Comparison of ENCODE assay signal across 7 mouse cellular contexts in genomic region chr1:191185761-191186385, GRCm38 (mm10). TPM values are rescaled to one million over a fixed set of nuclear protein-coding genes. Genes with fewer than 3 reads are reported as not detected.
DNase-seq lines count a peak whose midpoint lies in the region; ATAC-seq and TF ChIP-seq lines count a peak whose summit lies in the region.

No protein-coding gene starts in this region.

- DNase-seq in R1 (ENCODE audit: low read depth, low spot score) (peak; percentile 34), adipocyte (ENCODE audit: low spot score) (no peak)
- no peak for DNase-seq in hindbrain, embryonic 14.5 days (ENCODE audit: low spot score)
- DNase-seq in lung, adult 18-20 months, result peak; percentile 32 to 40
- DNase-seq in splenic B cell, adult 2 months (ENCODE audit: low read depth, low spot score), result peak; percentile 55
- no peak for DNase-seq in cerebellum, adult 9-11 months

- WGBS in hindbrain, embryonic 14.5 days, result under 1% methylated on average over 16 of the region's 16 CpGs

- H3K4me2 ChIP-seq in hindbrain, embryonic 14.5 days (replicated peaks), result peak overlapping the region; percentile 87

- TF ChIP-seq POLR2A in embryonic fibroblast, embryonic 13.5 days (IDR thresholded peaks at IDR 0.05; ENCODE audit: low read depth, low read length), result no peak

- peak overlapping the region; percentile 3; the same call in 1 of the 2 replicates for H3K4me3 ChIP-seq in embryonic fibroblast, embryonic 13.5 days (ENCODE audit: insufficient read depth, low read length)
- peak overlapping the region; percentile 48; the same call in 1 of the 2 replicates for H3K4me3 ChIP-seq in hindbrain, embryonic 14.5 days (replicated peaks; ENCODE audit: low read length)

- H3K27me3 ChIP-seq in hindbrain, embryonic 14.5 days (ENCODE audit: control insufficient read depth, insufficient read depth, low read length), result peaks cover 90% of the 10 kb centered on the region
- no peaks in the 10 kb centered on the region for H3K27me3 ChIP-seq in splenic B cell, adult 2 months (ENCODE audit: control insufficient read depth, insufficient read depth, low read length, poor library complexity, severe bottlenecking)

- H3K9me3 ChIP-seq in hindbrain, embryonic 14.5 days (ENCODE audit: control insufficient read depth, low read length), result no peaks in the 10 kb centered on the region

- no peaks in the 10 kb centered on the region for H3K36me3 ChIP-seq in hindbrain, embryonic 14.5 days (replicated peaks; ENCODE audit: control insufficient read depth, insufficient read depth)
- no peaks in the 10 kb centered on the region for H3K36me3 ChIP-seq in splenic B cell, adult 2 months (ENCODE audit: control insufficient read depth, insufficient read depth, low read length, poor library complexity, severe bottlenecking)

- TF ChIP-seq CTCF in embryonic fibroblast, embryonic 13.5 days (IDR thresholded peaks at IDR 0.05; ENCODE audit: borderline replicate concordance, insufficient read depth, low read length), result no peak

- no peak overlapping the region for H3K27ac ChIP-seq in embryonic fibroblast, embryonic 13.5 days (ENCODE audit: insufficient read depth, low read length)
- H3K27ac ChIP-seq in hindbrain, embryonic 14.5 days, result no peak overlapping the region

- no peak for ATAC-seq in hindbrain, embryonic 14.5 days (ENCODE audit: low FRiP score)

- H3K4me1 ChIP-seq in embryonic fibroblast, embryonic 13.5 days (ENCODE audit: control insufficient read depth, insufficient read depth, low read length), result peaks cover 6% of the 10 kb centered on the region; the same call in 1 of the 2 replicates
- peaks cover 25% of the 10 kb centered on the region for H3K4me1 ChIP-seq in hindbrain, embryonic 14.5 days (replicated peaks; ENCODE audit: control insufficient read depth, insufficient read depth, low read length)

- no peak overlapping the region for H3K9ac ChIP-seq in hindbrain, embryonic 14.5 days

RNA-seq across cellular contexts. Expression of gene Fam71a, which starts 21.3 kb away (rescaled TPM):
- not detected in 2 replicates for polyA plus RNA-seq in embryonic fibroblast, embryonic 13.5 days (2011; ENCODE audit: insufficient read length, low read depth, missing spikeins)
- not detected in 2 replicates for polyA plus RNA-seq in hindbrain, embryonic 14.5 days (2014; fragmentation: Nextera tagmentation; extraction: Ambion mirVana)

RNA-seq across cellular contexts. Expression of gene Atf3, which starts 32.0 kb away (rescaled TPM):
- polyA plus RNA-seq in embryonic fibroblast, embryonic 13.5 days (2011; ENCODE audit: insufficient read length, low read depth, missing spikeins), result 2.6 and 6.3 TPM in 2 replicates
- 1.4 and 1.8 TPM in 2 replicates for polyA plus RNA-seq in hindbrain, embryonic 14.5 days (2014; fragmentation: Nextera tagmentation; extraction: Ambion mirVana)

Comparison
In these comparisons a context has a peak if more than half of its experiments do, and no peak if none do; other contexts are left out.
1. DNase-seq: peak in R1 (single experiment), lung, adult 18-20 months (2 of 2) and splenic B cell, adult 2 months (single experiment); none in hindbrain, embryonic 14.5 days (single experiment), adipocyte (single experiment) and cerebellum, adult 9-11 months (single experiment).